Mouse (Mus musculus): ENCODE data around the gene Agr2. TPM values are rescaled to one million over a fixed set of nuclear protein-coding genes. Genes with fewer than 3 reads are reported as not detected.

Agr2 gene
- total RNA-seq (2023) = not detected

GRCm38 (mm10) chr12:35992711-35993110 is at the start of gene Agr2:
Gene Agr2, plus strand, starts transcription at chr12:35992907.

DNA sequence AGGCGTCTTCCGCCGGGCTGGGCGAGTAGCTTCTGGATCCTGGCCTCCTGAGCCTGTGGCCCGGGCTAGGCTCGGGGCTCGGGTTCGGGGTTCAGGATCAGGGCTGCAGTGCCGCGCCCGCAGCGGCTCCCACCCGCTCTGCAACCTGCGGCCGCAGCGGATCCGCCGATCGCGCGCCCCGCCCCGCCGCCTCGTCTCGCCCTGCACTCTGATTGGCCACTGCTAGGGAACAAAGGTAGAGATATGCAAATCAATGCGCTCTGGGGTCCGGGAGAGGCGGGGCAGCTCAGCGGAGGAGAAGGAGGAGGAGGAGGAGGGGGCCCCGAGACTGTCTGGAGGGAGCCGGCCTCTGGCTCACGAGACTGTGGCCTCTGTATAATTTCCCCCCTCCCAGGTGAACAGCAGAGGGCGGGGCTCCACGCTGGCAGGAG is 49.7 kb downstream of the Agr2 start, which contains the start of gene Tspan13:
Gene Tspan13, minus strand, starts transcription at position 153 of the 431 bp plus-strand sequence.

Other genes starting within 250 kb of the Agr2 start
- not detected for gene Agr3, start 67.3 kb upstream of the Agr2 start, total RNA-seq (2023)
- 100 to 1,000 TPM; 154 to 161 TPM for gene Tspan13, start 49.6 kb downstream of the Agr2 start, total RNA-seq (2023)
- gene Ankmy2, start 164.2 kb downstream of the Agr2 start, total RNA-seq (2023) = 10 to 100 TPM; 19.9 to 20.0 TPM
- gene Bzw2, start 165.2 kb downstream of the Agr2 start, total RNA-seq (2023) = 10 to 100 TPM; 58.4 to 62.0 TPM